8 mouse cellular contexts compared by ENCODE assay signal in genomic region chr9:100917111-100917510, GRCm38 (mm10).
A peak's percentile ranks its signal among the peaks of the same experiment; 100 is the strongest.
DNase-seq lines count a peak whose midpoint lies in the region; ATAC-seq and TF ChIP-seq lines count a peak whose summit lies in the region.
"Had no signal": no experiment of that assay in that cellular context is flagged by ENCODE, and none has a peak within 500 bp of the region (broad histone marks: within the 10 kb centered on the region; RNA-seq: fewer than 3 reads in every experiment).

No protein-coding gene starts in this region.

- peak; percentile 64 for TF ChIP-seq CTCF in lung, embryonic 14.5 days (IDR thresholded peaks at IDR 0.05; ENCODE audit: low read depth)
- no peak for TF ChIP-seq CTCF in thymus, adult 2 months (IDR thresholded peaks at IDR 0.05; ENCODE audit: borderline replicate concordance, control insufficient read depth, extremely low read depth, insufficient read depth, low read length, poor library complexity)

- no peak overlapping the region for H3K27ac ChIP-seq in lung, embryonic 14.5 days (ENCODE audit: low read depth)
- no peak overlapping the region for H3K27ac ChIP-seq in thymus, adult 2 months (ENCODE audit: control insufficient read depth, insufficient read depth, low read length)
- H3K27ac ChIP-seq: heart, embryonic 15.5 days had no signal

- ATAC-seq in lung, embryonic 14.5 days (ENCODE audit: insufficient read depth), result no peak

- DNase-seq in urinary bladder, postnatal 14 days (ENCODE audit: low spot score), result peak; percentile 61
- no peak for DNase-seq in urinary bladder, postnatal 4 days (ENCODE audit: low spot score in 2 of 2)
- DNase-seq in adipocyte (ENCODE audit: low spot score), result peak; percentile 82
- DNase-seq in embryo, embryonic 10.5 days (ENCODE audit: low spot score), result peak; percentile 72
- DNase-seq in kidney, postnatal 10 days, result peak; percentile 70
- peak; percentile 79 for DNase-seq in lung, embryonic 14.5 days
- DNase-seq in thymus, adult 2 months, result peak; percentile 56

- no peaks in the 10 kb centered on the region for H3K36me3 ChIP-seq in lung, embryonic 14.5 days (ENCODE audit: insufficient read depth)
- 0 out of 2 replicates have a peak, but pooled peaks cover 3% of the 10 kb centered on the region for H3K36me3 ChIP-seq in thymus, adult 2 months (ENCODE audit: control insufficient read depth, insufficient read depth, low read length)
- H3K36me3 ChIP-seq: heart, embryonic 15.5 days had no signal

- WGBS in lung, embryonic 14.5 days, result 52% methylated on average over 2 of the region's 2 CpGs
- 35% methylated on average over 2 of the region's 2 CpGs for WGBS in thymus, adult 2 months

- no peaks in the 10 kb centered on the region for H3K27me3 ChIP-seq in lung, embryonic 14.5 days (ENCODE audit: insufficient read depth, low read length)
- no peaks in the 10 kb centered on the region for H3K27me3 ChIP-seq in thymus, adult 2 months (ENCODE audit: control insufficient read depth, insufficient read depth, low read length)
- H3K27me3 ChIP-seq: heart, embryonic 15.5 days had no signal

- H3K4me2 ChIP-seq in lung, embryonic 14.5 days, result no peak overlapping the region
- H3K4me2 ChIP-seq: heart, embryonic 15.5 days had no signal

- TF ChIP-seq POLR2A in thymus, adult 2 months (IDR thresholded peaks at IDR 0.05; ENCODE audit: control insufficient read depth, extremely low read depth, insufficient read depth, low read length, poor library complexity), result no peak

- no peaks in the 10 kb centered on the region for H3K9me3 ChIP-seq in lung, embryonic 14.5 days (ENCODE audit: low read depth, low read length)
- H3K9me3 ChIP-seq: heart, embryonic 15.5 days had no signal

- H3K4me3 ChIP-seq in lung, embryonic 14.5 days (ENCODE audit: low read depth, low read length), result no peak overlapping the region
- no peak overlapping the region for H3K4me3 ChIP-seq in thymus, adult 2 months (ENCODE audit: control insufficient read depth, insufficient read depth, low read length)
- H3K4me3 ChIP-seq: heart, embryonic 15.5 days had no signal

- no peaks in the 10 kb centered on the region for H3K4me1 ChIP-seq in lung, embryonic 14.5 days (ENCODE audit: insufficient read depth)
- no peaks in the 10 kb centered on the region for H3K4me1 ChIP-seq in thymus, adult 2 months (replicated peaks; ENCODE audit: control insufficient read depth, insufficient read depth, low read length)
- H3K4me1 ChIP-seq: heart, embryonic 15.5 days had no signal

- no peak overlapping the region for H3K9ac ChIP-seq in lung, embryonic 14.5 days
- H3K9ac ChIP-seq: heart, embryonic 15.5 days had no signal

Comparison
In these comparisons a context has a peak if more than half of its experiments do, and no peak if none do; other contexts are left out.
1. DNase-seq: peak in urinary bladder, postnatal 14 days (single experiment), adipocyte (single experiment), embryo, embryonic 10.5 days (single experiment), kidney, postnatal 10 days (single experiment), lung, embryonic 14.5 days (single experiment) and thymus, adult 2 months (single experiment); none in urinary bladder, postnatal 4 days (0 of 2).